Mouse (Mus musculus): ENCODE measurements around the gene Nmt1. TPM values are rescaled to one million over a fixed set of nuclear protein-coding genes. Genes with fewer than 3 reads are reported as not detected.

The Nmt1 gene
- total and polyA plus RNA-seq, 3 experiments: 29.8 to 147 (median 70.5) TPM

- H3K27me3 ChIP-seq (ENCODE audit: control insufficient read depth in 1 of 2, insufficient read depth in 2 of 2, low read length in 2 of 2): peaks cover 8 to 9% of the 10 kb centered on the region in 2 experiments
- no peak overlapping the region for H3K9ac ChIP-seq (ENCODE audit: control insufficient read depth, low read depth, low read length, poor library complexity, severe bottlenecking)
Observed at GRCm38 (mm10) chr11:102991681-102992080, 36.3 kb upstream of the Nmt1 start.

GRCm38 (mm10) chr11:102992940-102993339 lies 35.0 kb upstream of the Nmt1 start:
- Histone ChIP-seq H3K9me3 (replicated peaks; ENCODE audit: insufficient read depth, low read length) (no peaks in the 10 kb centered on the region), H3K27ac (ENCODE audit: control insufficient read depth, low read depth, low read length) (no peak overlapping the region), H3K27me3 (ENCODE audit: control insufficient read depth in 1 of 2, insufficient read depth in 2 of 2, low read length in 2 of 2) (peaks cover 2 to 3% of the 10 kb centered on the region in 2 experiments)

More at GRCm38 (mm10) chr11:102991681-102992080, 36.3 kb upstream of the Nmt1 start:
- no peak overlapping the region for H3K27ac ChIP-seq (ENCODE audit: control insufficient read depth, low read depth, low read length)
- no peaks in the 10 kb centered on the region for H3K79me2 ChIP-seq (ENCODE audit: control insufficient read depth, insufficient read depth, low read length, poor library complexity)
- no peak for DNase-seq (ENCODE audit: low read depth, low spot score)
- no peak overlapping the region for H3K4me3 ChIP-seq (ENCODE audit: control insufficient read depth in 1 of 2, insufficient read depth in 1 of 2, low read depth in 2 of 2, low read length in 2 of 2)
- no peaks in the 10 kb centered on the region for H3K9me3 ChIP-seq (replicated peaks; ENCODE audit: insufficient read depth, low read length)
- TF ChIP-seq MYB (IDR thresholded peaks at IDR 0.05; ENCODE audit: low read depth, low read length) (no peak), KAT2A (conservative IDR thresholded peaks at IDR 0.05; ENCODE audit: low read depth, low read length) (no peak), POLR2A (IDR thresholded peaks at IDR 0.05; ENCODE audit: control insufficient read depth in 1 of 2, insufficient read depth in 1 of 2, low read depth in 1 of 2, low read length in 2 of 2, poor library complexity in 1 of 2) (no peak), USF2 (IDR thresholded peaks at IDR 0.05; ENCODE audit: borderline replicate concordance in 1 of 2, insufficient read depth in 1 of 2, low read depth in 1 of 2, low read length in 2 of 2) (no peak), SIN3A (IDR thresholded peaks at IDR 0.05; ENCODE audit: low read length) (no peak), MXI1 (IDR thresholded peaks at IDR 0.05; ENCODE audit: low read depth, low read length) (no peak), BHLHE40 (IDR thresholded peaks at IDR 0.05; ENCODE audit: borderline replicate concordance, low read depth, low read length) (no peak), MYC (IDR thresholded peaks at IDR 0.05; ENCODE audit: low read depth, low read length) (no peak), NRF1 (IDR thresholded peaks at IDR 0.05; ENCODE audit: insufficient read depth, low read depth, low read length, poor library complexity, severe bottlenecking) (no peak), MAX (IDR thresholded peaks at IDR 0.05; ENCODE audit: low read length) (no peak), EP300 (IDR thresholded peaks at IDR 0.05; ENCODE audit: low read depth in 1 of 2, low read length in 2 of 2) (no peak), TBP (IDR thresholded peaks at IDR 0.05; ENCODE audit: low read depth, low read length) (no peak), RAD21 (IDR thresholded peaks at IDR 0.05; ENCODE audit: low read depth, low read length) (no peak), MAFK (IDR thresholded peaks at IDR 0.05; ENCODE audit: borderline replicate concordance, low read depth, low read length) (no peak), UBTF (IDR thresholded peaks at IDR 0.05; ENCODE audit: borderline replicate concordance, insufficient read depth, low read depth, low read length) (no peak), RCOR1 (IDR thresholded peaks at IDR 0.05; ENCODE audit: low read depth, low read length) (no peak), ELF1 (IDR thresholded peaks at IDR 0.05; ENCODE audit: low read depth, low read length) (no peak), CHD2 (IDR thresholded peaks at IDR 0.05; ENCODE audit: low read length) (no peak), JUND (IDR thresholded peaks at IDR 0.05; ENCODE audit: low read depth, low read length) (no peak)
- peaks cover 0 to 2% of the 10 kb centered on the region in 2 experiments; a peak in 1 of 4 replicates for H3K36me3 ChIP-seq (ENCODE audit: control insufficient read depth in 1 of 2, insufficient read depth in 2 of 2, low read length in 2 of 2)
- H3K4me1 ChIP-seq (ENCODE audit: control insufficient read depth in 1 of 2, insufficient read depth in 2 of 2, low read length in 2 of 2): no peaks in the 10 kb centered on the region

More at GRCm38 (mm10) chr11:102992940-102993339, 35.0 kb upstream of the Nmt1 start:
- DNase-seq (ENCODE audit: low read depth, low spot score): peak; percentile 70
- peak; percentile 77 for TF ChIP-seq RAD21 (IDR thresholded peaks at IDR 0.05; ENCODE audit: low read depth, low read length)
- TF ChIP-seq MYC (IDR thresholded peaks at IDR 0.05; ENCODE audit: low read depth, low read length): no peak
- peak; percentile 91 for TF ChIP-seq SMC3 (IDR thresholded peaks at IDR 0.05; ENCODE audit: low read depth, low read length)
- TF ChIP-seq JUND (IDR thresholded peaks at IDR 0.05; ENCODE audit: low read depth, low read length): no peak
- TF ChIP-seq CTCF (IDR thresholded peaks at IDR 0.05 in 2 of 3, conservative IDR thresholded peaks at IDR 0.05 in 1 of 3; ENCODE audit: control insufficient read depth in 1 of 3, insufficient read depth in 1 of 3, low read depth in 2 of 3, low read length in 3 of 3, poor library complexity in 1 of 3, severe bottlenecking in 1 of 3): peak; percentile 85 to 99 (median 90)
- peak; percentile 54; the same call in 1 of the 2 replicates for TF ChIP-seq ZC3H11A (IDR thresholded peaks at IDR 0.05; ENCODE audit: low read depth, low read length)
- Histone ChIP-seq H3K4me1 (ENCODE audit: control insufficient read depth in 1 of 2, insufficient read depth in 2 of 2, low read length in 2 of 2) (peaks cover 5 to 6% of the 10 kb centered on the region in 2 experiments), H3K79me2 (ENCODE audit: control insufficient read depth, insufficient read depth, low read length, poor library complexity) (no peaks in the 10 kb centered on the region), H3K4me3 (ENCODE audit: control insufficient read depth in 1 of 2, insufficient read depth in 1 of 2, low read depth in 2 of 2, low read length in 2 of 2) (no peak overlapping the region), H3K36me3 (ENCODE audit: control insufficient read depth in 1 of 2, insufficient read depth in 2 of 2, low read length in 2 of 2) (peaks cover 5 to 6% of the 10 kb centered on the region in 2 experiments; a peak in 3 of 4 replicates), H3K9ac (ENCODE audit: control insufficient read depth, low read depth, low read length, poor library complexity, severe bottlenecking) (no peak overlapping the region)

Data from MEL (cell line).